In the genomic region with DNA sequence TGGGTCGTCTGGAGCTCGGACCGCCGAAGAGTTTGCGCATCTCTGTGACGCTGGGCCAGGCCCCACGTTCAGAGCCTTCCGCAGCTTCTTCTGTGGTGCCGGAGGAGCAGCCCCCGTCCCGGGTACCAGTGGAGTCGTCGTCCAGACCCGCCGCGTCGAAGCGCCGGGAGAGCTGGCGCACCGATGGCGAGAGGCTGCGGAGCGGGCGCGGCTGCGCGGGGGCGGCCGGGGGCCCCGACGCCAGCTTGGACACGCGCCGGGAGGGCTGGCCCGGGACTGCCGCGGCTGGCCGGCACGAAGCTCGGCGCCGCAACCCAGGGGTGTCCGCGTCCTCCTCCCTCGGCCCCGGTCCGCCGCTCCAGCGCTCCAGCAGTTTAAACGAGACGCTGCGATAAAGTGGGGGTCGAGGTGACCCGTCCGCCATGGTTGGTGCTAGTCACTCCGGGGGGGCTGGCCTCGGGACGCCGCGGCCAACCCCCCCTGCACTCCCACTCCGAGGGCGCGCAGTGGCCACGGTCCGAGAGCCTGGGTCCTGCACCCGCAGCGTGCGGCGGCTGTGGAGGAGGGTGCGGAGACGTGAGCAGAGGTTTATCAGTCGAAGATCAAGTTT, we compare ENCODE assay signal across 8 mouse cellular contexts. TPM values are rescaled to one million over a fixed set of nuclear protein-coding genes. Genes with fewer than 3 reads are reported as not detected.
DNase-seq lines count a peak whose midpoint lies in the region; ATAC-seq and TF ChIP-seq lines count a peak whose summit lies in the region.

No protein-coding gene starts in this region.

- H3K36me3 ChIP-seq in embryonic facial prominence, embryonic 10.5 days (replicated peaks) = peaks cover 31% of the 10 kb centered on the region
- H3K36me3 ChIP-seq in liver, embryonic 12.5 days = no peaks in the 10 kb centered on the region
- no peaks in the 10 kb centered on the region for H3K36me3 ChIP-seq in stomach, embryonic 15.5 days

- peak overlapping the region; percentile 82 for H3K4me2 ChIP-seq in liver, embryonic 12.5 days
- peak overlapping the region; percentile 86 for H3K4me2 ChIP-seq in stomach, embryonic 15.5 days

- under 1% methylated on average over 73 of the region's 73 CpGs for WGBS in embryonic facial prominence, embryonic 10.5 days
- WGBS in liver, embryonic 12.5 days (ENCODE audit: insufficient replicate concordance) = 1% methylated on average over 72 of the region's 73 CpGs
- WGBS in stomach, embryonic 15.5 days = under 1% methylated on average over 72 of the region's 73 CpGs
- under 1% methylated on average over 73 of the region's 73 CpGs for WGBS in cerebellum, adult 2 months

- H3K27me3 ChIP-seq in embryonic facial prominence, embryonic 10.5 days (replicated peaks; ENCODE audit: low read depth, poor library complexity, severe bottlenecking) = peaks cover 5% of the 10 kb centered on the region; the same call in 1 of the 2 replicates
- H3K27me3 ChIP-seq in liver, embryonic 12.5 days (replicated peaks) = peaks cover 81% of the 10 kb centered on the region
- no peaks in the 10 kb centered on the region for H3K27me3 ChIP-seq in stomach, embryonic 15.5 days (replicated peaks)
- H3K27me3 ChIP-seq in cerebellum, adult 2 months (ENCODE audit: control insufficient read depth, insufficient read depth, low read length) = peaks cover 10% of the 10 kb centered on the region; the same call in 1 of the 2 replicates

- TF ChIP-seq POLR2A in cerebellum, adult 2 months (IDR thresholded peaks at IDR 0.05; ENCODE audit: borderline replicate concordance, insufficient read depth, low read length) = no peak

- H3K27ac ChIP-seq in left cerebral cortex, adult 2 months = peak overlapping the region; percentile 73
- peak overlapping the region; percentile 99 for H3K27ac ChIP-seq in embryonic facial prominence, embryonic 10.5 days (replicated peaks)
- peak overlapping the region; percentile 87 for H3K27ac ChIP-seq in liver, embryonic 12.5 days
- peak overlapping the region; percentile 99 for H3K27ac ChIP-seq in stomach, embryonic 15.5 days
- H3K27ac ChIP-seq in cerebellum, adult 2 months (ENCODE audit: insufficient read depth, low read length) = no peak overlapping the region

- no peak for DNase-seq in left cerebral cortex, adult 2 months (ENCODE audit: extremely low spot score in 1 of 2, low spot score in 2 of 2)
- DNase-seq in left cerebral cortex, postnatal 36 days (ENCODE audit: low spot score in 2 of 2) = no peak
- DNase-seq in embryonic facial prominence, embryonic 10.5 days (ENCODE audit: low spot score) = no peak
- DNase-seq in heart, postnatal 36 days = peak; percentile 66 to 73
- DNase-seq in cerebellum, adult 2 months = no peak

- intact Hi-C loops in left cerebral cortex, adult 2 months (cut with DNase I) = no loop called here
- intact Hi-C loops in left cerebral cortex, postnatal 36 days (cut with DNase I) = no loop called here
- intact Hi-C loops in heart, postnatal 36 days (cut with DNase I) = no loop called here

- H3K9me3 ChIP-seq in embryonic facial prominence, embryonic 10.5 days = no peaks in the 10 kb centered on the region
- H3K9me3 ChIP-seq in liver, embryonic 12.5 days (replicated peaks) = no peaks in the 10 kb centered on the region
- H3K9me3 ChIP-seq in stomach, embryonic 15.5 days = no peaks in the 10 kb centered on the region

- TF ChIP-seq CTCF in left cerebral cortex, adult 2 months (IDR thresholded peaks at IDR 0.05) = no peak
- no peak for TF ChIP-seq CTCF in cerebellum, adult 2 months (IDR thresholded peaks at IDR 0.05; ENCODE audit: borderline replicate concordance, insufficient read depth, low read depth, low read length)

- peak; percentile 6; the same call in 1 of the 2 replicates for ATAC-seq in liver, embryonic 12.5 days
- no peak; the same call in 1 of the 2 replicates for ATAC-seq in stomach, embryonic 15.5 days (ENCODE audit: insufficient read depth, low FRiP score, low read depth)
- no peak for ATAC-seq in granulocyte monocyte progenitor cell, adult 5-6 weeks (replicated peaks; ENCODE audit: poor library complexity, severe bottlenecking)

- peaks cover 63% of the 10 kb centered on the region for H3K4me1 ChIP-seq in embryonic facial prominence, embryonic 10.5 days
- peaks cover 52% of the 10 kb centered on the region for H3K4me1 ChIP-seq in liver, embryonic 12.5 days
- H3K4me1 ChIP-seq in stomach, embryonic 15.5 days = peaks cover 44% of the 10 kb centered on the region
- H3K4me1 ChIP-seq in cerebellum, adult 2 months (ENCODE audit: control insufficient read depth, insufficient read depth, low read length) = peaks cover 3% of the 10 kb centered on the region; the same call in 1 of the 2 replicates

- H3K4me3 ChIP-seq in left cerebral cortex, adult 2 months = peak overlapping the region; percentile 43
- peak overlapping the region; percentile 91 for H3K4me3 ChIP-seq in embryonic facial prominence, embryonic 10.5 days
- peak overlapping the region; percentile 57 for H3K4me3 ChIP-seq in liver, embryonic 12.5 days
- peak overlapping the region; percentile 75 for H3K4me3 ChIP-seq in stomach, embryonic 15.5 days (replicated peaks)
- H3K4me3 ChIP-seq in cerebellum, adult 2 months (replicated peaks; ENCODE audit: insufficient read depth, low read depth, low read length) = no peak overlapping the region

- H3K9ac ChIP-seq in liver, embryonic 12.5 days = peak overlapping the region; percentile 67
- H3K9ac ChIP-seq in stomach, embryonic 15.5 days = peak overlapping the region; percentile 73

RNA-seq across cellular contexts. Expression of gene Arhgef17, which starts 0.5 kb away (rescaled TPM):
- 100 to 1,000 TPM; 134 to 142 TPM for total RNA-seq in left cerebral cortex, adult 2 months (2021)
- total RNA-seq in left cerebral cortex, postnatal 36 days (2021) = 100 to 1,000 TPM; 128 to 134 TPM
- polyA plus RNA-seq in embryonic facial prominence, embryonic 10.5 days (2016; fragmentation: Nextera tagmentation; extraction: Ambion mirVana) = 9.3 and 9.8 TPM in 2 replicates
- total RNA-seq in heart, postnatal 36 days (2021) = 10 to 100 TPM; 24.3 to 29.9 TPM
- 1.7 and 2.2 TPM in 2 replicates for polyA plus RNA-seq in liver, embryonic 12.5 days (2016; fragmentation: Nextera tagmentation; extraction: Ambion mirVana)
- polyA plus RNA-seq in stomach, embryonic 15.5 days (2015; fragmentation: Nextera tagmentation; extraction: Ambion mirVana) = 6.2 and 7.9 TPM in 2 replicates
- polyA plus RNA-seq in cerebellum, adult 2 months (2012; rRNA removed) = 70.0 and 71.4 TPM in 2 replicates
- total RNA-seq in granulocyte monocyte progenitor cell, adult 5-6 weeks (2014; fragmentation: Nextera tagmentation) = 0.30 TPM in 1 of 2 replicates, not detected in the other
- not detected in 2 replicates for total RNA-seq in granulocyte monocyte progenitor cell, adult 5-6 weeks (2017)

RNA-seq across cellular contexts. Expression of gene P2ry6, which starts 43.0 kb away (rescaled TPM):
- total RNA-seq in left cerebral cortex, adult 2 months (2021) = 1 to 10 TPM; 2.3 to 4.0 TPM
- total RNA-seq in left cerebral cortex, postnatal 36 days (2021) = 1 to 10 TPM; 3.3 to 3.8 TPM
- polyA plus RNA-seq in embryonic facial prominence, embryonic 10.5 days (2016; fragmentation: Nextera tagmentation; extraction: Ambion mirVana) = 1.8 and 3.0 TPM in 2 replicates
- 1 to 10 TPM; 4.3 to 4.7 TPM for total RNA-seq in heart, postnatal 36 days (2021)
- 3.4 and 3.6 TPM in 2 replicates for polyA plus RNA-seq in liver, embryonic 12.5 days (2016; fragmentation: Nextera tagmentation; extraction: Ambion mirVana)
- 8.0 and 8.2 TPM in 2 replicates for polyA plus RNA-seq in stomach, embryonic 15.5 days (2015; fragmentation: Nextera tagmentation; extraction: Ambion mirVana)
- 1.1 and 1.3 TPM in 2 replicates for polyA plus RNA-seq in cerebellum, adult 2 months (2012; rRNA removed)
- not detected in 2 replicates for total RNA-seq in granulocyte monocyte progenitor cell, adult 5-6 weeks (2014; fragmentation: Nextera tagmentation)
- 0.17 TPM in 1 of 2 replicates, not detected in the other for total RNA-seq in granulocyte monocyte progenitor cell, adult 5-6 weeks (2017)

Comparison
In these comparisons a context has a peak if more than half of its experiments do, and no peak if none do; other contexts are left out.
1. DNase-seq: peak in heart, postnatal 36 days (2 of 2); none in left cerebral cortex, adult 2 months (0 of 2), left cerebral cortex, postnatal 36 days (0 of 2), embryonic facial prominence, embryonic 10.5 days (single experiment) and cerebellum, adult 2 months (0 of 2).
2. RNA of gene Arhgef17, which starts 0.5 kb away (total RNA-seq): 134 to 142 TPM in left cerebral cortex, adult 2 months, 128 to 134 TPM in left cerebral cortex, postnatal 36 days and 24.3 to 29.9 TPM in heart, postnatal 36 days; 0.30 TPM in granulocyte monocyte progenitor cell, adult 5-6 weeks; every median in the first group is over 10 times any median in the second.